Mouse (Mus musculus) cerebellum, adult 2 months (tissue): Measurements from ENCODE around the gene Bicc1. TPM values are rescaled to one million over a fixed set of nuclear protein-coding genes. Genes with fewer than 3 reads are reported as not detected.
A peak's percentile ranks its signal among the peaks of the same experiment; 100 is the strongest.

Experiments used
- DNase-seq, 2 experiments: peaks; one replicate each; pipeline ENCODE4 v3.0.0; 2021
- H3K27ac ChIP-seq: fragments of 200-500 bp; 2 replicates; pipeline ENCODE4 v1.5.1; 2012; ENCODE audit warnings: low read length, control low read depth, inconsistent platforms; ENCODE audit not compliant: insufficient read depth
- H3K27me3 ChIP-seq: fragments of 200-500 bp; 2 replicates; pipeline ENCODE4 v1.6.1; 2012; ENCODE audit warnings: inconsistent platforms, mild to moderate bottlenecking, low read length, moderate library complexity; ENCODE audit not compliant: control insufficient read depth, insufficient read depth
- H3K4me1 ChIP-seq: fragments of 200-500 bp; 2 replicates; pipeline ENCODE4 v1.6.1; 2011; ENCODE audit warnings: low read length; ENCODE audit not compliant: control insufficient read depth, insufficient read depth
- H3K4me3 ChIP-seq: fragments of 200-500 bp; replicated peaks from 2 replicates; pipeline ENCODE3; 2011; ENCODE audit warnings: mild to moderate bottlenecking, low read depth, low read length, control low read depth; ENCODE audit not compliant: insufficient read depth
- CTCF ChIP-seq: fragments of 200-500 bp; IDR thresholded peaks from 2 replicates; pipeline ENCODE4 v1.5.1; 2011; ENCODE audit warnings: low read depth, mild to moderate bottlenecking, control low read depth, low read length, moderate library complexity, borderline replicate concordance; ENCODE audit not compliant: insufficient read depth
- POLR2A ChIP-seq: fragments of 200-500 bp; IDR thresholded peaks from 2 replicates; pipeline ENCODE4 v1.6.1; 2011; ENCODE audit warnings: low read length, control low read depth, borderline replicate concordance; ENCODE audit not compliant: insufficient read depth
- WGBS: fragments of 180-500 bp; shearing (Covaris S2); methylation state at CpG from one replicate; pipeline ENCODE4 v1.1.7; 2018; 5-methylcytosine and 5-hydroxymethylcytosine counted together
- polyA plus RNA-seq: library from polyadenylated mRNA; depleted of rRNA; stranded (reverse); fragments of >200 nt; gene quantifications from 2 replicates; pipeline ENCODE4 v1.2.3, GENCODE M21; 2012

Gene Bicc1
- polyA plus RNA-seq, 1 experiment: 2.6 TPM

DNA sequence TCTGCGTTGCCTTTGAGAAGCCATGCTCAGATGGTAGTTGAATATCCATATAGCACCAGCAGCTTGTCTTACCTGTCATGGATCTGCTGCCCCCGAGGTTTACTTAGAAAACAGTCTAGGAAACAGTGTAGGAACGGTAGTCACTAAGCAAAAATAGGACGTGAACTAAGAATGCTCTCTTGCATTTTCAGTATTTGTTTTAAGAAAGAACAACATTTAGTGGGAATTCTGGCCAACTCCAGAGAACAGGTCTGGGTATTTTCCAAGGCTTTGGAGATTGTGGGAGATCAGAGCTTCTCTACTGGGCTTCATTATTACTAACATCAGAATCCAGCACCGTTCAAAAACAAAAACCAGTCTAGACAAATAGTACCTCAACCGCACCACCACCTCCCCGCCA, 17.7 kb upstream of the Bicc1 start:
- no peaks in the 10 kb centered on the region for H3K27me3 ChIP-seq
- no peak overlapping the region for H3K27ac ChIP-seq
- WGBS: 87% methylated on average over 7 of the region's 7 CpGs
- no peaks in the 10 kb centered on the region for H3K4me1 ChIP-seq
- TF ChIP-seq CTCF (no peak), POLR2A (no peak)
- H3K4me3 ChIP-seq: no peak overlapping the region
- no peak for DNase-seq

DNA sequence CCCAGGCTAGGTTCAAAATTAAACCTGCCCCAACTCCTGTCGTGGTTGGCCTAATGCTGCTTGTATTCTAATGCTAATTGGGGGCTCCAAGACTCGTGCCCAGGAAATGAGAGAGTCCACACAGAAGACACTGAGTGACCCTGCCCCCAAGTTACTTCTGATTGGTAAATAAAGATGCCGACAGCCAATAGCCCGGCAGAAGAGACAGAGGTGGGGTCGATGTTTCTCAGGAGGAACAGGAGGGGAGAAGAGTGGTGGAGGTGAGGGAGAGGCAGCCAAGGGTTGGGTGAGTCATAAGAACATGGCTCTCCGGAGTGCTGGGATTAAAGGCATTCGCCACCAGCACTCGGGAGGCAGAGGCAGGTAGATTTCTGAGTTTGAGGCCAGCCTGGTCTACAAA, 16.8 kb upstream of the Bicc1 start:
- Histone ChIP-seq H3K4me1 (no peaks in the 10 kb centered on the region), H3K27me3 (no peaks in the 10 kb centered on the region), H3K27ac (no peak overlapping the region), H3K4me3 (no peak overlapping the region)
- 76% methylated on average over 8 of the region's 8 CpGs for WGBS
- DNase-seq: no peak
- TF ChIP-seq CTCF (no peak), POLR2A (no peak)

- Histone ChIP-seq H3K4me1 (no peaks in the 10 kb centered on the region), H3K27me3 (no peaks in the 10 kb centered on the region), H3K27ac (no peak overlapping the region), H3K4me3 (no peak overlapping the region)
- no peak for TF ChIP-seq CTCF
- no peak for TF ChIP-seq POLR2A
- no peak for DNase-seq
- WGBS: 96% methylated on average over 15 of the region's 15 CpGs
These were observed 15.8 kb upstream of the Bicc1 start for GRCm38 (mm10) chr10:71175280-71175679.

DNA sequence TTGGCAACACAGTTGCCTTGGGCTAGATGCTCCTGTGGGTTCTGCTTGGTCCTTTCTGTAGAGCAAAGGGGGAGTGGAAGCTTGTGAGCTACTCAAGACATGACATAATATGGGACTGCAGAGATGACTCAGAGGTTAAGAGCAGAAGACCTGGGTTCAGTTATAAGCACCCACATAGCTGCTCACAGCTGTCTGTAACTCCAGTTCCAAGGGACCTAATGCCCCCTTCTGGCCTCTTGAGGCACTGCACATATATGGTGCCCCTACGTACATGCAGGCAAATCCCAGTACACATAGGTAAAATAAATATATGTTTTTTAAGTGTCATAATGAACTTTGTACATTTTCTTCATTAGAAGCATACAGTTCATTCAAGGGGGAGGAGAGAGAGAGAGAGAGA, 11.9 kb upstream of the Bicc1 start:
- no peaks in the 10 kb centered on the region for H3K27me3 ChIP-seq
- no peak overlapping the region for H3K27ac ChIP-seq
- DNase-seq: no peak
- H3K4me1 ChIP-seq: no peaks in the 10 kb centered on the region
- 96% methylated on average over 1 of the region's 1 CpGs for WGBS
- TF ChIP-seq POLR2A: no peak
- TF ChIP-seq CTCF: no peak
- H3K4me3 ChIP-seq: no peak overlapping the region

- WGBS: 91% methylated on average over 5 of the region's 5 CpGs
- no peak for DNase-seq
- Histone ChIP-seq H3K27ac (no peak overlapping the region), H3K4me3 (no peak overlapping the region), H3K27me3 (no peaks in the 10 kb centered on the region), H3K4me1 (no peaks in the 10 kb centered on the region)
- TF ChIP-seq CTCF (no peak), POLR2A (no peak)
These were observed 11.3 kb upstream of the Bicc1 start for GRCm38 (mm10) chr10:71170771-71171170.

DNA sequence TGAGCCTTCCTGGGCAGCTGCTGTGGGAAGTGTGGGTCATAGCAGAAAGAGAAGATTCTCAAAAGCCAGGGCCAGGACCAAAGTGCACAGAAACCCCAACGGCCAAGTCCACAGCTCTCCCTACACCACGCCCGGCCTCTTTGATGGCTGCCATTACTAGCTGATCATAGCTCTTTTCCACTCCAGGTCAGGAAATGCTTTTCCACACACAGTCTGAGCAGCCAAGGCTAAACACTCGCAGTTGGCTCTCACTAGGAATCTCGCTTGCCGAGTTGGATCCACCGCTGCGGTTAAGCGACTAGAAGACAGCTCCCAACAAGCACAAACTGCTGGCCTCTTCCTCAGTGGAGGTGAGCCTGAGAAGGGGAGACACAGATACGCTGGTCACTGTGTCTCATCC, 10.3 kb upstream of the Bicc1 start:
- TF ChIP-seq CTCF (no peak), POLR2A (no peak)
- Histone ChIP-seq H3K4me3 (no peak overlapping the region), H3K4me1 (no peaks in the 10 kb centered on the region), H3K27me3 (no peaks in the 10 kb centered on the region), H3K27ac (no peak overlapping the region)
- no peak for DNase-seq
- WGBS: 86% methylated on average over 10 of the region's 10 CpGs

DNA sequence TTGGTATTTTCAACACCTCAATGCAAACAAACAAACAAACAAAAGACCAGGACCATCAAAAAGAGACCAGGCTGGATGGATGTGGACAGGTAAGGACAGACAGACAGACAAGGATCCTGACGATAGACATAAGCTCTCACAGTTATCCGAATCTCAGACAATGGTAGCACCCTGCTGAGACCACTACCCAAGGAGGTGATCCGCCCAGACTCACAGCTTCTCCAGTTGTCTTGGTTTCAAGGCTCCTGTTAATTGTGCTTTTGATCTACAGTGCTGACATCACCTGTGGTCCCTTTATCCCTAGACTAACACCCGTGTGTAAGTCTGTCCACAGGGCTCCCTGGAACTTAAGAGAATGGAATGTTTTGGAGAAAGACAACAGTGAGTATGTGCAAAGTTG, 9.7 kb upstream of the Bicc1 start:
- no peak overlapping the region for H3K4me3 ChIP-seq
- TF ChIP-seq POLR2A (no peak), CTCF (no peak)
- no peaks in the 10 kb centered on the region for H3K27me3 ChIP-seq
- 47% methylated on average over 4 of the region's 4 CpGs for WGBS
- H3K4me1 ChIP-seq: no peaks in the 10 kb centered on the region
- no peak for DNase-seq
- H3K27ac ChIP-seq: no peak overlapping the region

- H3K4me1 ChIP-seq: no peaks in the 10 kb centered on the region
- WGBS: 68% methylated on average over 12 of the region's 12 CpGs
- DNase-seq: no peak
- H3K27ac ChIP-seq: no peak overlapping the region
- H3K4me3 ChIP-seq: no peak overlapping the region
- no peak for TF ChIP-seq POLR2A
- TF ChIP-seq CTCF: no peak
- peaks cover 2% of the 10 kb centered on the region; the same call in 1 of the 2 replicates for H3K27me3 ChIP-seq
These were observed 949 bp upstream of the Bicc1 start for GRCm38 (mm10) chr10:71160449-71160848.

DNA sequence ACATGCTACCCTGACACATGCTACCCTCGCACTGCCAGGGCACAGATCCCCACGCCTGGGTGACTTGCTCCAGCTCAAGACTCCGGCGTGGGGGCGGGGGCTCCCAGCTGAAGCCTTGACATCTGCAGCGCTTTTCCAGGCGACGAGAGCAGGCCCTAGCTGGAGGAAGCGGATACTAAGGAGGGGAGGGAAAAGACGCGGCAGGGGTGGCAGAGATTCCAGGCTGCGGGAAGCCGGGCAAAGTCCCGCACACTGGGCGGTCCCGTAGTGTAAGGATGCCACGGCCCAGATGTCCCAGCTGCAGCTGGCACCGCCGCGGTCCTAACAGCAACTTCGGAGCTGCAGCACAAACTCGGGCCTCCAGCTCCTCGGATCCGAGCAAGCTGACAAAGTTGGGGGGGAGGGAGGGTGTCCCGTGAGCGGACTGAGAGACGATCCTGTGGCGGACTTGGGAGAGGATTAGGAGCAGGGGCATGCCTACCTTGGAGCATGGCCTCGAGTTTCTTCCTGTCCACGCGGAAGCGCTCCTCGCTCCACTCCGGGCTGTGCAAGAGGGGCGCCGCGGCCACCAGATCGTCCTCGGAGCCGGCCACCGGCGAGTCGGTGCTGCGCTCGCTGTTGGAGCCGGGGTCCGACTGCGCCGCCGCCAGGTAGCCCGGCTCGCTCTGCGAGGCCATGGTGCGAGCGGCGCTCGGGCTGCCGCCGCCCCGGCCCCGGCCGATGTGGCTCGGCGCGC, 392 bp downstream of the Bicc1 start:
- no peak for TF ChIP-seq POLR2A
- no peak for TF ChIP-seq CTCF
- peak; percentile 11 to 17 for DNase-seq
- Histone ChIP-seq H3K4me1 (no peaks in the 10 kb centered on the region), H3K27ac (no peak overlapping the region), H3K27me3 (peaks cover 2% of the 10 kb centered on the region; the same call in 1 of the 2 replicates), H3K4me3 (peak overlapping the region; percentile 64)
- under 1% methylated on average over 65 of the region's 65 CpGs for WGBS
